Mouse (Mus musculus) heart, postnatal 0 days (tissue): ENCODE data around the gene 9230113P08Rik.

Experiments used
- CTCF ChIP-seq: IDR thresholded peaks from 2 replicates; pipeline ENCODE4 v1.5.1; 2016; ENCODE audit warnings: antibody characterized with exemption, control low read depth, low read depth
- EP300 ChIP-seq: IDR thresholded peaks from 2 replicates; pipeline ENCODE4 v1.6.1; 2016; ENCODE audit warnings: antibody characterized with exemption, low read depth

- TF ChIP-seq EP300 (no peak), CTCF (no peak)
Observed at GRCm38 (mm10) chr9:35930817-35931216, 22.6 kb downstream of the 9230113P08Rik start.
